Mouse (Mus musculus) kidney, adult 2 months (tissue): Measurements from ENCODE around the gene Slc24a4. TPM values are rescaled to one million over a fixed set of nuclear protein-coding genes. Genes with fewer than 3 reads are reported as not detected.

Experiments used
- DNase-seq: peaks from one replicate; pipeline ENCODE4 v3.0.0; 2021
- H3K27ac ChIP-seq: fragments of 200-500 bp; 2 replicates; pipeline ENCODE4 v1.5.1; 2012; ENCODE audit warnings: low read depth, low read length, control low read depth, inconsistent platforms; ENCODE audit not compliant: insufficient read depth
- H3K27me3 ChIP-seq: fragments of 200-500 bp; replicated peaks from 2 replicates; pipeline ENCODE4 v1.6.1; 2012; ENCODE audit warnings: mild to moderate bottlenecking, moderate library complexity, low read length, inconsistent platforms; ENCODE audit not compliant: control insufficient read depth, insufficient read depth
- H3K36me3 ChIP-seq: fragments of 200-500 bp; 2 replicates; pipeline ENCODE4 v1.6.1; 2012; ENCODE audit warnings: mild to moderate bottlenecking, moderate library complexity, low read length, inconsistent platforms; ENCODE audit not compliant: control insufficient read depth, insufficient read depth
- H3K4me1 ChIP-seq: fragments of 200-500 bp; 2 replicates; pipeline ENCODE4 v1.6.1; 2011; ENCODE audit warnings: low read length; ENCODE audit not compliant: control insufficient read depth, insufficient read depth
- H3K4me3 ChIP-seq: fragments of 200-500 bp; 2 replicates; pipeline ENCODE4 v1.5.1; 2011; ENCODE audit warnings: mild to moderate bottlenecking, low read depth, low read length, control low read depth; ENCODE audit not compliant: insufficient read depth
- CTCF ChIP-seq: fragments of 200-500 bp; conservative IDR thresholded peaks from 2 replicates; pipeline ENCODE4 v1.5.1; 2011; ENCODE audit warnings: low read depth, mild to moderate bottlenecking, control low read depth, low read length, moderate library complexity, mixed read lengths; ENCODE audit not compliant: insufficient read depth, insufficient read length
- POLR2A ChIP-seq: fragments of 200-500 bp; IDR thresholded peaks from one replicate; pipeline ENCODE4 v1.6.1; 2011; ENCODE audit warnings: low read depth, low read length, control low read depth
- WGBS: fragments of 180-500 bp; shearing (Covaris S2); methylation state at CpG from one replicate; pipeline ENCODE4 v1.1.7; 2018; 5-methylcytosine and 5-hydroxymethylcytosine counted together
- polyA plus RNA-seq: library from polyadenylated mRNA; depleted of rRNA; stranded (reverse); fragments of >200 nt; gene quantifications from 2 replicates; pipeline ENCODE4 v1.2.3, GENCODE M21; 2012

The Slc24a4 gene
- polyA plus RNA-seq, 1 experiment, result 0.05 TPM

- Histone ChIP-seq H3K4me1 (peaks cover 18% of the 10 kb centered on the region; the same call in 1 of the 2 replicates), H3K36me3 (no peaks in the 10 kb centered on the region), H3K27ac (no peak overlapping the region), H3K4me3 (no peak overlapping the region), H3K27me3 (no peaks in the 10 kb centered on the region)
- no peak for DNase-seq
- no peak for TF ChIP-seq POLR2A
- TF ChIP-seq CTCF, result no peak
- WGBS, result 78% methylated on average over 7 of the region's 7 CpGs
These were observed 164.1 kb downstream of the Slc24a4 start for GRCm38 (mm10) chr12:102292501-102293215.

- Histone ChIP-seq H3K27ac (no peak overlapping the region), H3K4me3 (no peak overlapping the region), H3K36me3 (no peaks in the 10 kb centered on the region), H3K27me3 (no peaks in the 10 kb centered on the region), H3K4me1 (0 out of 2 replicates have a peak, but pooled peaks cover 18% of the 10 kb centered on the region)
- 75% methylated on average over 5 of the region's 5 CpGs for WGBS
- TF ChIP-seq POLR2A (no peak), CTCF (no peak)
- no peak for DNase-seq
These were observed 166.1 kb downstream of the Slc24a4 start for GRCm38 (mm10) chr12:102294634-102295033.

GRCm38 (mm10) chr12:102295230-102295629 is 166.7 kb downstream of the Slc24a4 start:
- H3K36me3 ChIP-seq, result no peaks in the 10 kb centered on the region
- DNase-seq, result peak; percentile 25
- 0 out of 2 replicates have a peak, but pooled peaks cover 18% of the 10 kb centered on the region for H3K4me1 ChIP-seq
- H3K27ac ChIP-seq, result no peak overlapping the region
- 45% methylated on average over 7 of the region's 7 CpGs for WGBS
- H3K27me3 ChIP-seq, result no peaks in the 10 kb centered on the region
- no peak for TF ChIP-seq CTCF
- no peak for TF ChIP-seq POLR2A
- H3K4me3 ChIP-seq, result no peak overlapping the region

GRCm38 (mm10) chr12:102295662-102296061 is 167.1 kb downstream of the Slc24a4 start:
- no peak overlapping the region for H3K4me3 ChIP-seq
- WGBS, result 88% methylated on average over 8 of the region's 8 CpGs
- no peaks in the 10 kb centered on the region for H3K36me3 ChIP-seq
- TF ChIP-seq POLR2A (no peak), CTCF (no peak)
- no peak for DNase-seq
- H3K27ac ChIP-seq, result no peak overlapping the region
- 0 out of 2 replicates have a peak, but pooled peaks cover 18% of the 10 kb centered on the region for H3K4me1 ChIP-seq
- no peaks in the 10 kb centered on the region for H3K27me3 ChIP-seq

- no peak overlapping the region for H3K4me3 ChIP-seq
- H3K36me3 ChIP-seq, result no peaks in the 10 kb centered on the region
- no peak for DNase-seq
- H3K27me3 ChIP-seq, result no peaks in the 10 kb centered on the region
- H3K4me1 ChIP-seq, result 0 out of 2 replicates have a peak, but pooled peaks cover 16% of the 10 kb centered on the region
- TF ChIP-seq CTCF, result no peak
- H3K27ac ChIP-seq, result no peak overlapping the region
- WGBS, result 95% methylated on average over 1 of the region's 1 CpGs
These were observed 167.8 kb downstream of the Slc24a4 start for GRCm38 (mm10) chr12:102296361-102296760.

GRCm38 (mm10) chr12:102296967-102297366 is 168.4 kb downstream of the Slc24a4 start:
- H3K27ac ChIP-seq, result no peak overlapping the region
- H3K36me3 ChIP-seq, result no peaks in the 10 kb centered on the region
- TF ChIP-seq POLR2A (no peak), CTCF (no peak)
- H3K27me3 ChIP-seq, result no peaks in the 10 kb centered on the region
- DNase-seq, result no peak
- H3K4me1 ChIP-seq, result peaks cover 15% of the 10 kb centered on the region
- WGBS, result 89% methylated on average over 4 of the region's 4 CpGs
- no peak overlapping the region for H3K4me3 ChIP-seq

GRCm38 (mm10) chr12:102299209-102299608 is 170.7 kb downstream of the Slc24a4 start:
- Histone ChIP-seq H3K27ac (no peak overlapping the region), H3K4me1 (peaks cover 22% of the 10 kb centered on the region), H3K27me3 (no peaks in the 10 kb centered on the region), H3K36me3 (no peaks in the 10 kb centered on the region), H3K4me3 (no peak overlapping the region)
- 62% methylated on average over 5 of the region's 5 CpGs for WGBS
- DNase-seq, result no peak
- TF ChIP-seq CTCF (no peak), POLR2A (no peak)
